Mouse (Mus musculus): ENCODE measurements around the gene Msh4.

GRCm38 (mm10) chr3:153944335-153944990 lies 38.5 kb upstream of the Msh4 start, which contains the start of gene Acadm:
- TF ChIP-seq CTCF (IDR thresholded peaks at IDR 0.05; ENCODE audit: low read depth, low read length) (no peak), POLR2A (IDR thresholded peaks at IDR 0.05; ENCODE audit: extremely low read depth, insufficient read depth, low read length) (peak; percentile 94)
